In genomic region chr17:36851200-36851599, GRCm38 (mm10) we compare ENCODE assay signal across 17 mouse cellular contexts. TPM values are rescaled to one million over a fixed set of nuclear protein-coding genes. Genes with fewer than 3 reads are reported as not detected.
"Had no signal": no experiment of that assay in that cellular context is flagged by ENCODE, and none has a peak within 500 bp of the region (broad histone marks: within the 10 kb centered on the region; RNA-seq: fewer than 3 reads in every experiment).

No protein-coding gene starts in this region.

- H3K27me3 ChIP-seq: liver, embryonic 13.5 days; midbrain, embryonic 13.5 days had no signal

- H3K27ac ChIP-seq: layer of hippocampus, adult 2 months; limb, embryonic 10.5 days; liver, embryonic 13.5 days; midbrain, embryonic 13.5 days had no signal

- ATAC-seq: hindbrain, embryonic 16.5 days; inflammation-experienced regulatory T-cells, adult 6 months; lung, postnatal 0 days; midbrain, embryonic 13.5 days had no signal

- H3K4me1 ChIP-seq: limb, embryonic 10.5 days; midbrain, embryonic 13.5 days had no signal

- H3K4me2 ChIP-seq: liver, embryonic 13.5 days; midbrain, embryonic 13.5 days had no signal

- DNase-seq: liver, embryonic 13.5 days; lung, adult 2 months; lung, postnatal 36 days; right cerebral cortex, postnatal 14 days; thymus, adult 2 months; thymus, postnatal 36 days had no signal

- H3K9ac ChIP-seq: liver, embryonic 13.5 days; midbrain, embryonic 13.5 days had no signal

- H3K4me3 ChIP-seq: layer of hippocampus, adult 2 months; limb, embryonic 10.5 days; liver, embryonic 13.5 days; midbrain, embryonic 13.5 days had no signal

- H3K9me3 ChIP-seq: limb, embryonic 10.5 days; liver, embryonic 13.5 days; midbrain, embryonic 13.5 days had no signal

RNA-seq across cellular contexts. Expression of gene Trim15, which starts 15.8 kb away (rescaled TPM):
- polyA plus RNA-seq: testis, adult 2 months had no signal

RNA-seq across cellular contexts. Expression of gene Trim10, which starts 18.2 kb away (rescaled TPM):
- polyA plus RNA-seq: inflammation-experienced regulatory T-cells, adult 6 months; testis, adult 2 months; thymus, adult 2 months had no signal

RNA-seq across cellular contexts. Expression of gene Trim40, which starts 38.7 kb away (rescaled TPM):
- polyA plus RNA-seq: inflammation-experienced regulatory T-cells, adult 6 months; kidney, embryonic 16.5 days; limb, embryonic 10.5 days; limb, embryonic 14.5 days; liver, embryonic 13.5 days; lung, postnatal 0 days; midbrain, embryonic 13.5 days; neural tube, embryonic 14.5 days; testis, adult 2 months had no signal

RNA-seq across cellular contexts. Expression of gene H2-M10.6, which starts 39.2 kb away (rescaled TPM):
- polyA plus RNA-seq: hindbrain, embryonic 16.5 days; inflammation-experienced regulatory T-cells, adult 6 months; kidney, embryonic 16.5 days; limb, embryonic 10.5 days; limb, embryonic 14.5 days; liver, embryonic 13.5 days; lung, adult 2 months; lung, postnatal 0 days; midbrain, embryonic 13.5 days; midbrain, postnatal 0 days; neural tube, embryonic 14.5 days; testis, adult 2 months; thymus, adult 2 months had no signal
